Mouse (Mus musculus) liver, adult 2 months (tissue): Measurements from ENCODE around the gene Fndc3b.

Source experiments
- CTCF ChIP-seq: fragments of 200-500 bp; IDR thresholded peaks from 2 replicates; pipeline ENCODE4 v1.5.1; 2011; ENCODE audit warnings: low read depth, low read length, control low read depth
- POLR2A ChIP-seq: fragments of 200-500 bp; IDR thresholded peaks from 2 replicates; pipeline ENCODE4 v1.6.1; 2011; ENCODE audit warnings: low read length, control low read depth; ENCODE audit not compliant: insufficient read depth; ENCODE audit errors: extremely low read depth

GRCm38 (mm10) chr3:27371276-27371621 is 339.9 kb downstream of the Fndc3b start, which contains the start of gene Ghsr:
- no peak for TF ChIP-seq CTCF
- TF ChIP-seq POLR2A, result no peak
